Mouse (Mus musculus): ENCODE measurements around the gene Meiob.
A peak's percentile ranks its signal among the peaks of the same experiment; 100 is the strongest.

Gene Meiob

DNA sequence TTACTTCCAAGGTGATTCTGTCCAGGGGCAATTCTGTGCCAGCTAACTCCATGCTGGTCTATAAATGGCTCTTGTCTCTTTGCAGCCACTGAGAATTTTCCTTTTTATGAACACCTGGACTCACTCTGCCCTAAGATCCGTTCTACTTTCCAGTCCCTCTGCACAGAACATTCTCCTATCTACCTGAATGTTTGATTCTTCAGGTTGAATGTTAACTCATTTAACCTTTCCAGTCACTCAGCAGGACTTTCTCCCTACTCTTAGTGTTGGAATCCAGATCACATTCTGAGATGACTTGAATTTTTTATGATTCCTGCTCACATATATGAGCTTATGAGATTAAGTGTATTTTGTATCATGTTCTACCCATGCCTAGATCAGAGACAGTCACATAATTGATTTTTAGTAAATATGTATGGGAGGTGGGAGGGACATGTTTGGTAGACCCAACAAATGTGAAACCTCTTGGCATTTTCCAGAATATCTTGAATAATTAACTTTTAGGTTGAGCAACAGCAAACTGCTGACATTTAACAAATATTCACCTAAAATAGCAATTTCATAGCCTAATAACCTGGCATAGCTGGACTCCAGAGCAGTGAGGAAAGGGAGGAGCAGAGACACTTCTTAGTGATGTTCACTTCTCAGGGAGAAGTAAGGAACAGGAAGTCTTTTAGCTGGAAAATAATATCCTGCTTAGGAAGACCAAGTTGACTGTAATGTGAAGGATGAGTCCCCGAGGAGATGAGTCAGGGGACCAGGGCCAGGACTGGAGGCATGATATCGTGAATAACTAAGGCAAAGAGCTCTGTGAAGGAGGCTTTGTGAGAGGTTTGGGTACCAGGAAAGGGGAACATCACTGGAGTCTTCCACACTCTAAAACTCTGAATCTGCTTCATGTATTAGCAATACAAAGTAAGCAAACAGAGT is 17.5 kb downstream of the Meiob start:
- DNase-seq (ENCODE audit: low spot score) = no peak

GRCm38 (mm10) chr17:24839842-24840241 is 35.8 kb downstream of the Meiob start, which contains the start of gene Hagh:
TSS of gene Hagh (plus strand) at chr17:24840143.
- no peak for DNase-seq (ENCODE audit: low spot score)

GRCm38 (mm10) chr17:24840341-24840740 is 36.3 kb downstream of the Meiob start:
- no peak for DNase-seq (ENCODE audit: low spot score)

- DNase-seq (ENCODE audit: low spot score) = no peak
These were observed 37.0 kb downstream of the Meiob start for GRCm38 (mm10) chr17:24841133-24841532.

GRCm38 (mm10) chr17:24842631-24843030 is 38.5 kb downstream of the Meiob start:
- no peak for DNase-seq (ENCODE audit: low spot score)

- no peak for DNase-seq (ENCODE audit: low spot score)
These were observed 40.4 kb downstream of the Meiob start for GRCm38 (mm10) chr17:24844525-24844924.

DNA sequence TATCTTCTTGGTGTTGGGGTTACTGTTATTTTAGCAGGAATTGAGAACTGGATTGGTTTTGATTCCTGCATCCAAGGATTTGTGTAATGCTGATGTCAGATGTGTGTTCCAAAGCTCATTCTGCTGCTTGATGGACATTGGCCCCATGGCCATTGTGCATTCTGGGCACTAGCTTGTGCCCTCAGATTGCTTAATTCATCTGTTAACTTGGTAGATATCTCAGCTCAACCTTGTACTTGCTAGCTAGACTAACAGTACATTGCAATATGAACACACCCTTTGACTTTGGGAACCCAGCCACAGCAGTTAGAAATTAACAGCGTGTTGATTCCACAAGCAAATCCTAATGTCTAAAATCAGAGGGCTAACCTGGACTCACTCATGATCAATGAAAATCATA is 43.3 kb downstream of the Meiob start:
- DNase-seq (ENCODE audit: low spot score) = no peak

- no peak for DNase-seq (ENCODE audit: low spot score)
These were observed 44.5 kb downstream of the Meiob start for GRCm38 (mm10) chr17:24848600-24849031.

DNA sequence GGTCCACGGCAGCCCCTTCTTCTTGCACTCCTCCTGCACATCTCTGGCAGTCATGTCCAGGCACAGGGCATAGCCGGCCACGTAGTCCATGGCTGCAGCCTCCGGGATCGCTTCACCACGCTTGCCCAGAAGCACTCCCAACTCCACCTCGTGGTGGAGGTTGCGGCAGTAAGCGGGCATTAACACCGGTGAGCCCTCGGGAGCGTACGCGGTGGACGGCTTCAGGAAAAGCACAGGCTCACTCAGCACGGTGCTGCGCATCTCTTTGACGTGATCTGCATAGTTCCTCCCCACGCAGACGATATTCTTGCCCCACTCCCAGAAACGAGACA is 45.6 kb downstream of the Meiob start:
- DNase-seq (ENCODE audit: low spot score) = no peak

- peak; percentile 88 for DNase-seq (ENCODE audit: low spot score)
These were observed 46.1 kb downstream of the Meiob start, which contains the start of gene Fahd1 for GRCm38 (mm10) chr17:24850065-24850772. TSS of gene Fahd1 (minus strand) at chr17:24850364.

DNA sequence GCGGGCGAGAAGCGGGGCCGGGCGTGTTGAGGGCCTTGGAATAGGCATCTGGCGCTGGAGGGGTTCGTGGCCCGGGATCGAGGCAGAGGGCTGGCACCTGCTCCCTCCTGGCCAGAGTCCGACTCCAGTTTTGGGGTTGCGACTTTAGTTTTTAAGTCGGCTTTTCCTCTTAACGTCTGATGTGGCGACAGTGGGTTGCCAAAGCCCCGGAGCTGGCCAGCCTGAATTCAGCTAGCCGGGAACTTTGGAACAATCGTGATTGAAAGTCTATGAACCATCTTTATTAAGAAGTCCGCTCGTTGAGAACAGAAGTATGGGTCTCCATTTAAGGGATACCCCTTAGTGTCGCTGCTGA is 46.7 kb downstream of the Meiob start:
- no peak for DNase-seq (ENCODE audit: low spot score)

GRCm38 (mm10) chr17:24851381-24852125 is 47.5 kb downstream of the Meiob start:
- DNase-seq (ENCODE audit: low spot score) = no peak

GRCm38 (mm10) chr17:24855838-24856464 is 51.9 kb downstream of the Meiob start:
- no peak for DNase-seq (ENCODE audit: low spot score)

DNA sequence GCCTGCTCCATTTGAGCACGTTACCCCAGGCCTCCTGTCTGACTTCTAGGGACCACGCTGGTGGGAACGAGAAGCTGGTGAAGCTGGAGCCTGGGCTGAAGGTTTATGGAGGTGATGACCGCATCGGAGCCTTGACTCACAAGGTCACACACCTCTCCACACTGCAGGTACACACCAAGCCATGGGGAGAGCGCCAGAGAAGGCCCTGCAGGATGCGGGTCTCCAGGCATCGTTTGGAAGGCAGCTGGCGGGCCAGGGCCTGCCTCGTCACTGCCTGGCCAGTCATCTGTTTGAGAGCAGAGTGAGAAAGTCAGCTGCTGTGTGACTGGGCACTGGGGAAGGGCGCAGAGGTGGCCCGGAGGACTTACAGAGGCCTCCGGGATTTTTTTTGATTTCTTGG is 52.5 kb downstream of the Meiob start:
- no peak for DNase-seq (ENCODE audit: low spot score)

- no peak for DNase-seq (ENCODE audit: low spot score)
These were observed 53.9 kb downstream of the Meiob start for GRCm38 (mm10) chr17:24857831-24858470.

DNA sequence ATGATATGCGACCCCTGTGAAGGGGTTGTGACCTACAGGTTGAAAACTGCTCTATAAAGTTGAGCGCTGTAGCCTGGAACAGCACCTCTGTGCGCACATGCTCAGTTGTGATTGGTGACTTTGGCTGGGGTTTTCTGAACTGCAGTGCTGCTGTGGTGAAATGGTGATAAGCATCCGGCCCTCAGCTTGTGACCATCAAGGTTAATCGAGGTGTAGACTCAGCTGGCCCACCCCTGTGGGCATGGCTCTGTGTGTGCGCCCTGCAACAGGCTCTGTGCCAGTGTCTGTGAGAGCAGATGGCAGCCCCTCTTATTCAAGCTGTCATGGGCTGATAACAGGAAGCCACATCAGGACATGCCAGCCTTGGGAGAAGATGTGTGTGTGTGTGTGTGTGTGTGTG is 54.9 kb downstream of the Meiob start:
- no peak for DNase-seq (ENCODE audit: low spot score)

- no peak for DNase-seq (ENCODE audit: low spot score)
These were observed 56.0 kb downstream of the Meiob start for GRCm38 (mm10) chr17:24860076-24860475.

GRCm38 (mm10) chr17:24861785-24862184 is 57.7 kb downstream of the Meiob start:
- DNase-seq (ENCODE audit: low spot score) = no peak

- no peak for DNase-seq (ENCODE audit: low spot score)
These were observed 61.7 kb downstream of the Meiob start, which contains the start of gene Igfals for GRCm38 (mm10) chr17:24865776-24866175. TSS of gene Igfals (plus strand) at chr17:24865997.

DNA sequence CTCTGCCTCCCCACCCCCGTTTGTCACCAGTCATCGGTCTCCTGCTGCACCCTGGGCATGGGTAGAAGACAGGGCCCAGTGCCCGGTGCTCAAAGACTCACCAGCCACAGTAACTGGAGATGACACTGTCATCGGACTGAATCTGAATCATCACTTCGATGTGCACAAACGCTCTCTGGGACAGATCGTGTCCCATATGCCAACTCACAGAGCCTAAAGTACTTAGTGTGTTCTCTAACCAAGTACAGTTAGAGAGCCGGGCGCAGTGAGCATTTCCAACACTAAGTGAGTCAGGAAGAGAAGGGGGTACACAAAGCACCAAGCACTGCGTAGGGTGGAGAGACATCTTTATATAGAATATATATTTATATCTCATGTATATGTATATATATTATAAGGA is 63.8 kb downstream of the Meiob start:
- no peak for DNase-seq (ENCODE audit: low spot score)

- DNase-seq (ENCODE audit: low spot score) = no peak
These were observed 69.8 kb downstream of the Meiob start for GRCm38 (mm10) chr17:24873695-24874404.

Data from ovary, postnatal 14 days (tissue).